Mouse (Mus musculus) layer of hippocampus, postnatal 10 days (tissue): ENCODE data around the gene Gbgt1. TPM values are rescaled to one million over a fixed set of nuclear protein-coding genes. Genes with fewer than 3 reads are reported as not detected.
A peak's percentile ranks its signal among the peaks of the same experiment; 100 is the strongest.
"Not testable (repeated sequence)": the region's sequence is repeated elsewhere in the genome, so short reads cannot be mapped to it uniquely, and the experiment has no call there.

Experiments
- DNase-seq, 2 experiments: peaks; one replicate each; pipeline ENCODE4 v3.0.0; 2021; ENCODE audit warnings: low spot score in 2 of 2
- long read RNA-seq: library from polyadenylated mRNA; stranded (forward); transcript quantifications from one replicate; pipeline ENCODE4 v2.0.0, GENCODE M21; 2023
- total RNA-seq, 2 experiments: library from RNA; stranded (reverse); gene quantifications; 2 replicates each; pipeline ENCODE4 v1.2.3; 2021

Gene Gbgt1
- total RNA-seq, result 1 to 10 TPM; 1.2 to 1.9 TPM
- long read RNA-seq, result 0 reads

GRCm38 (mm10) chr2:28496671-28497070, at the start of gene Gbgt1:
Gbgt1 (plus strand) TSS chr2:28496891.
- peak in 1 of 2 experiments; percentile 5 for DNase-seq

DNA sequence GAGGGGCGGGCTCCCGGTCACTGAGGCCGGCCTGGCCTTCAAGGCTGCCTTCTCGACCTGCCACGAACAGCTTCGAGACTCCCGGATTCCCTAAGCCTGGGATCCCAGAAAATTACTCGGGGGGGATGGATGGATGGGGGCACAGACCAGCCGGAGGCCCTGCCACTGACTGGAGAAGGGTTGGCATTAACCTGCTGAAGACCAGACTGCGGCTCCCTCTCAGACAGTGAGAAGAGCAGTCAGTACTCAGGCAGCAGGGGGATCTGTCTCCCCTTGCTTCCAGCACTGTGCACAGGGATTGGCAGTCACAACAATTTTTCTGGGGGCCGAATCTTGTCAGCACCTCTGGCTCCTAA, 49.4 kb upstream of the Gbgt1 start:
- no peak for DNase-seq

DNA sequence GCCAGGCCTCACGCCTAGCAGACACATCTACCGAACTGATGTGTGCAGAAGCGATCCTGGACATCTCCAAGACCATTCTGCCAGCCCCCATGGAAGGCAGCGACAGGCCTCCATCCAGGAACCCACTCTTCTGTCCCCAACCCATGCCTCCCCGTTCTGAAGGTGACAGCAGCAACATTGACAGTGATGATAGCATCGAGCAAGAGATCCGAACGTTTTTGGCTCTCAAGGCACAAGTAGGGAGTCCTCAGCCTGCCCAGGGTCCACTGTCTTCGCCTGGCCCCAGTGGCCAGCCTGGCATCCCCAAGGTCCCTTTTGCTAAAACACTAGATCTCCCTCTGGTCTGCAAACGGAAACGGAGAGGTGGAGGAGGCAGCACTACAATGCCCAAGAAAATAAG, 45.0 kb upstream of the Gbgt1 start:
- no peak for DNase-seq

GRCm38 (mm10) chr2:28453539-28453938, 43.2 kb upstream of the Gbgt1 start:
- DNase-seq, result no peak

DNA sequence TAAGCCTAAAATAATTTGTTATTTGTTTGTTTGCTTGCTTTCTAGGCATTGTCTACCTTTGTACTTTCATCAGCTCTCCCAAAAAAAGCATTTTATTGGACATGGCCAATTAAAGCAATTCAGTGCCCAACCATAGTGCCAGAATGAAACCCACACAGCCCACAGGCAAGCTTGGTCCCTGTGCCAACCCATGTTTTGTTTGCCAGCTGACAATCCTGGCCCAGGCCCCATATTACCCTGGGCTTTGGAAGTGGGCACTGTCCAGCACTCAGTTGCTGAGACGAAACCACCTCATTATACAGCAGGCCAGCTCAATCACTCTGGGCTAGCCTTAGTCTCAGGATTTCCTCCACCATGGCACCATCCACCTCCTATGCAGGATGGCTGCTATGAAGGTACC, 40.1 kb upstream of the Gbgt1 start:
- peak; percentile 41 to 47 for DNase-seq

- DNase-seq, result peak; percentile 75 to 77
These were observed 32.8 kb upstream of the Gbgt1 start for GRCm38 (mm10) chr2:28463919-28464318.

GRCm38 (mm10) chr2:28464919-28465318, 31.8 kb upstream of the Gbgt1 start:
- no peak for DNase-seq

- DNase-seq, result peak; percentile 56 to 64
These were observed 30.7 kb upstream of the Gbgt1 start, which contains the start of gene 1700007K13Rik for GRCm38 (mm10) chr2:28465836-28466518. 1700007K13Rik (minus strand) TSS chr2:28466332.

GRCm38 (mm10) chr2:28467860-28468485, 28.7 kb upstream of the Gbgt1 start, which contains the start of gene Mrps2:
Mrps2 (plus strand) TSS chr2:28468066.
- peak; percentile 83 to 91 for DNase-seq

DNA sequence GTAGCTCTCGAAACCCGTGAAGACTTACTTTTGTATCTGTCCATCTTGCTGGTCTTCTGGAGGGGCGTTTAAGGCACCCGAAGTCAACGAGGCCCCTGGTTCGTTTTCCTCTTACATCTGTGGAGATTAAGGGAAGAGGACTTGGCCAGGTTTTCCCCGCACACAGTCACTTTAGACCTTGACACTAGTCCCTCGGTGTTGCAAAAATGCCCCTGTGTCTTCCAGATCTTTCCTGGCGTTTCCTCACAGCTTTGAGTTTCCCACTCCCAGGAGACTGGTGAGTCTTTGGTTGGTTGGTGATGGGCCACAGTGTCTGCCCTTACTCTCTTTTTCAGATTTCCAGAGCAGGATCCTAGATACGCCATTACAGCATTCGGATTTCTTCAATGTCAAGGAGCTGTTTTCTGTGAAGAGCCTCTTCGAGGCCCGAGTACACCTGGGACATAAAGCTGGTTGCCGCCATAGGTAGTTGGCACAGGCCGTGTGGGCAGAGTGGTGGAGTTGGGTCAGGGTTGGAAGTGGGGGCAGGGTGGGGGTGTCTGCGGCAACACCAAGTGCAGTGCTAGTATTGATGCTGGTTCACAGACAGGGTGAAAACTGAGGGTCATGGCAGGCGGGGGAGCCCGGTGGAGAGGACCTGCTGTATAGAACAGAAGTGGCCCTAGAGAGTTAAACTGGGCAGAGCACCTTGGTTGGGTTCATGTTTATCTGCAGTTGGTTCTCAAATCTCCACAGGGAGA, 28.0 kb upstream of the Gbgt1 start:
- no peak for DNase-seq

DNA sequence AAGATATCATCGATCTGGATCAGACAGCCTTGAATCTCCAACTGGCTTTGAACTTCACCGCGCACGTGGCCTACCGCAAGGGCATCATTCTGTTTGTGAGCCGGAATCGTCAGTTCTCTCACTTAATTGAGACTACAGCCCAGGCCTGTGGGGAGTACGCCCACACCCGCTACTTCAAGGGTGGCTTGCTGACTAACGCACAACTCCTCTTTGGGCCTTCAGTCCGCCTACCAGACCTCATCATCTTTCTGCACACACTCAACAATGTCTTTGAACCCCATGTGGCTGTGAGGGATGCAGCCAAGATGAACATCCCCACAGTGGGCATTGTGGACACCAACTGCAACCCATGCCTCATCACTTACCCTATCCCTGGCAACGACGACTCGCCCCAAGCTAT, 27.2 kb upstream of the Gbgt1 start:
- DNase-seq, result no peak

DNA sequence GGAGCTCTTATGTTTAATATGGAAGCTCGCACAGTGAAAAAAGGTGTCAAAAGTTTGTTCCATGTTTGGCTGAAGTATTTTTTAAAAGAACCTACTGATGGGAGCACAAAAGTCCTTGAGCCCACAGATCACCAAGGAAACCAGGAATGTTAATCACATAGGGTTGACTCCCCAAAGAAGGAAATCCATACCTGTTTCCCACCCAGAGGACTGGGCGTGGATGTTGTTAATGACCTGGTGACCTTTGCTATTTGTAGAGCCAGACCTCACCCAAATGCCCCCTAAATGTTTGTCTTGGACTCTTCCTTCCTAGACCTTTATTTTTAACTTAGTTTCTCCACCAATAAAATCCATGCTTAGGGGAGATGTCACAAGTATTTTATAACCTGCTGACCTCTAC, 26.1 kb upstream of the Gbgt1 start:
- no peak for DNase-seq

DNA sequence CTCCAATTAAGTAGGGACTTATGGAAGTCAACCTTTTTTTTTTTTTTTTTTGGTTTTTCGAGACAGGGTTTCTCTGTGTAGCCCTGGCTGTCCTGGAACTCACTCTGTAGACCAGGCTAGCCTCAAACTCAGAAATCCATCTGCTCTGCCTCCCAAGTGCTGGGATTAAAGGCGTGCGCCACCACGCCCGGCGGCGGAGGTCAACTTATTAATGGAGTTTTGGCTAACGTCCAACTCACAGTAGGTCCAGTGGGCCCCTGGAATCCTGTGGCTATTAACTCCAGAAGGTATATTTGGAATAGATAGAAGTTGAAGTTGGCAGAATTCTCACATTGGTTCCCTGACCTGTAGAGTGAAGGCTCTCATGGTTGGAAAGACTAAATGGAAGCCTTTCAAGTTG, 24.7 kb upstream of the Gbgt1 start:
- DNase-seq, result not testable (repeated sequence)

GRCm38 (mm10) chr2:28477993-28478392, 18.7 kb upstream of the Gbgt1 start:
- not testable (repeated sequence) for DNase-seq

DNA sequence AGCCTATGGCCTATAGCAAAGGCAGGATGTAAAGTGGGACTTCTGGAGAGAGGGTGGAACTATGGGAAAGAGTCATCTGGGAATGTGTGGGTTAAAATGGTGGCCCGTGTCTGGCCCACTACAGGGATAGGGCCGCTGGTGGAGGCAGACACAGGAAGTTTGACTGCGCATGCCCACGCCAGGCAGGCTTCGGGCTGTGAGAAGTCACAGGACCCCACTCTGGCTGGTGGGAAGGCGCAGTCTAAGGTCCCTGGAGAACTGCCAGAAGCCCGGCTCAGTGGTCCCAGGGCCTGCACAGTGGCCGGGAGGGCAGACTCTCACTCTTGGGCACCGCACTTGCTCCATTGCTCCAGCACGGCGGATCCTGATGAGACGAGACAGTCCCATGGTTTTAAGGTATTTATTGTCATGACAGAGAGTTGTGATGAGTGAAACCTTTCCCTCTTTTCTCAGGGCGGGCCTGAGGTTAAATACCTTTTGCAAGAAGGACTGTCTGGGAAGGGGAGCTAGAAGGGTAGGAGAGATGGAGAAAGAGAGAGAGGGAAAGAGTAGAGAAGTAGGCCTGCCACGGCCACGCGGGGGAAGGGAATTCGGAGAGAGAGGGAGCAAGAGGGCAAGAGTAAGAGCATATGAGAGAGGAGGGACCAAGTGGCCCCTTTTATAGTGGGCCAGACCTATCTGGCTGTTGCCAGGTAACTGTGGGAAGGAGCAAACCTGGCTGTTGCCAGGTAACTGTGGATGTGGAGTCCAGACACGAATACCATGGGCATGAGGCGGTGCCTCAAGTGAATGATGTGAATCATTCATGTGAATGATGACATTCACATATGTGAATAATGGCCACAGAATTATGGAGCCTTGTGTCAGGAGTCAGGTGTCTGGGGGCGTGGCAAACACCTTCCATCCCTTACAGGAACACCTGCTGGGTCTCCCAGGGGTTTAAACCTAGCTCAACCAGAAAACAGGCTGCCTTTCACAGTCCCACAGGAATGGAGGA, 17.2 kb upstream of the Gbgt1 start:
- DNase-seq, result no peak

GRCm38 (mm10) chr2:28483861-28484260, 12.8 kb upstream of the Gbgt1 start:
- no peak for DNase-seq

DNA sequence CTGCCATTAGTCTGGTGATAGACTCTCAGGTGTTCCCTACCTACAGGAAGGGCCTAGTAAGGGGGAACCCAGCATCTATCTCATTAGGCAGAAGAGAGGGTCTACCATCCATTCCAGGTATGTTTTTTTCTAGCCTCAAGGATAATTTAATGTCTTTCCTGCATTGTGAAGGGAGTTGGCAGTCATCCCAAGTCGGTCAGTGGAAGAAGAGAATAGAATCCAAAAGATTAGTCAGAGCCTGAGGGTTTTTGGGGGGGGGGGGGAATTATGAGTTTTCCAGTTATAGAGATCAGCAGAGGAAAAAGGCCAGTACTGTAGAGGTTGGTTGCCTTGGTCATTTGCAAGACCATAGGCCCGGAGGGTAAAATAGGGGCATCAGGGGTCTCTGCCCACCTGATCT, 2.2 kb upstream of the Gbgt1 start:
- DNase-seq, result no peak

GRCm38 (mm10) chr2:28495207-28495756, 1.4 kb upstream of the Gbgt1 start:
- DNase-seq, result peak in 1 of 2 experiments; percentile 50

- peak in 1 of 2 experiments; percentile 8 for DNase-seq
These were observed 693 bp upstream of the Gbgt1 start for GRCm38 (mm10) chr2:28495801-28496595.

GRCm38 (mm10) chr2:28497561-28497960, 870 bp downstream of the Gbgt1 start:
- DNase-seq, result peak in 1 of 2 experiments; percentile 4
